Mouse (Mus musculus) heart, embryonic 14.5 days (tissue): ENCODE measurements around the gene Dbh. TPM values are rescaled to one million over a fixed set of nuclear protein-coding genes. Genes with fewer than 3 reads are reported as not detected.
A peak's percentile ranks its signal among the peaks of the same experiment; 100 is the strongest.

ENCODE experiments used
- ATAC-seq: fragments of 200-750 bp; cut with Nextera tagmentation; 2 replicates; pipeline ENCODE4 v1.8.0; 2017; ENCODE audit warnings: low read depth, moderate TSS enrichment; ENCODE audit not compliant: insufficient number of reproducible peaks, insufficient read depth, low FRiP score
- H3K27ac ChIP-seq, 2 experiments: fragments of 200-500 bp in 1 of 2; fragments of 300-500 bp in 1 of 2; sonication (generic) in 1 of 2; replicated peaks in 1 of 2; 2 replicates each; pipeline ENCODE4 v1.5.1; 2012 to 2014; ENCODE audit warnings: low read depth in 2 of 2, low read length in 2 of 2, control low read depth in 1 of 2, mild to moderate bottlenecking in 1 of 2, mixed read lengths in 1 of 2; ENCODE audit not compliant: control insufficient read depth in 1 of 2, insufficient read depth in 1 of 2
- H3K27me3 ChIP-seq: fragments of 300-500 bp; sonication (generic); 2 replicates; pipeline ENCODE4 v1.6.1; 2014; ENCODE audit warnings: mild to moderate bottlenecking, low read length, control low read depth; ENCODE audit not compliant: control insufficient read depth, insufficient read depth
- H3K36me3 ChIP-seq: fragments of 300-500 bp; sonication (generic); 2 replicates; pipeline ENCODE4 v1.6.1; 2014; ENCODE audit warnings: mild to moderate bottlenecking, control low read depth, low read length, mixed read lengths; ENCODE audit not compliant: control insufficient read depth, insufficient read depth
- H3K4me1 ChIP-seq, 2 experiments: fragments of 200-500 bp in 1 of 2; fragments of 300-500 bp in 1 of 2; sonication (generic) in 1 of 2; 2 replicates each; pipeline ENCODE4 v1.6.1; 2012 to 2014; ENCODE audit warnings: low read length in 2 of 2, control low read depth in 1 of 2, mixed read lengths in 1 of 2; ENCODE audit not compliant: control insufficient read depth in 2 of 2, insufficient read depth in 2 of 2
- H3K4me2 ChIP-seq: fragments of 300-500 bp; sonication (generic); 2 replicates; pipeline ENCODE4 v1.6.1; 2014; ENCODE audit warnings: mild to moderate bottlenecking, low read length
- H3K4me3 ChIP-seq, 2 experiments: fragments of 200-500 bp in 1 of 2; fragments of 300-500 bp in 1 of 2; sonication (generic) in 1 of 2; 2 replicates each; pipeline ENCODE4 v1.5.1; 2012 to 2014; ENCODE audit warnings: low read length in 2 of 2, mild to moderate bottlenecking in 2 of 2, control low read depth in 1 of 2, low read depth in 1 of 2, moderate library complexity in 1 of 2; ENCODE audit not compliant: control insufficient read depth in 1 of 2, insufficient read depth in 1 of 2
- H3K9ac ChIP-seq: fragments of 300-500 bp; sonication (generic); 2 replicates; pipeline ENCODE4 v1.6.1; 2014; ENCODE audit warnings: mild to moderate bottlenecking, low read length
- H3K9me3 ChIP-seq: fragments of 300-500 bp; sonication (generic); 2 replicates; pipeline ENCODE4 v1.6.1; 2016; ENCODE audit warnings: low read length, control low read depth; ENCODE audit not compliant: control insufficient read depth
- WGBS: fragments of 180-500 bp; shearing (Covaris S2); extraction: QIAGEN DNeasy Blood & Tissue Kit; methylation state at CpG from one replicate; pipeline ENCODE4 v1.1.7; 2014; 5-methylcytosine and 5-hydroxymethylcytosine counted together
- polyA plus RNA-seq: library from polyadenylated mRNA; unstranded; fragments of >200 nt; fragmentation: Nextera tagmentation; extraction: Ambion mirVana; gene quantifications from 2 replicates; pipeline ENCODE4 v1.2.1, GENCODE M21; 2014

Dbh gene
- polyA plus RNA-seq, 1 experiment from 2014 or later: 1.8 TPM

DNA sequence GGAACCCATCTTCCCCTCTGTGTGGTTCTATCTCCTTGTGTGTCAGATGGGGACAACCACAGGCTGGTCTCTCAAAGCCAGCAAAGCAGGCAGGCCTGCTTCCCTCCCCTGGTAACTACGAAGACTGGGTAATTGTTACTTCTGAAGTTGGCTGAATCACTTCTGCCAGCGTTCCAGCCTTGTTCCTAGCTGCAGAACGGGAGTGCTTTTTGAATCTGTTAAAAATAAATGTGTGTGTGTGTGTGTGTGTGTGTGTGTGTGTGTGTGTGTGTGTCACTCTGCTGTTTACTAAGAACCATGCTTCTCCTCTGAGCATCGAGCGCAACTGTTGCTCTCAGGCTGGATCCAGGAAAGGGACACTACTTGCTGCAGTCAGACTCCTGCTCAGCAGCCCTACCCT is 1.2 kb upstream of the Dbh start:
- H3K27me3 ChIP-seq: no peaks in the 10 kb centered on the region; the same call in 1 of the 2 replicates
- peaks cover 4 to 16% of the 10 kb centered on the region in 2 experiments; a peak in 3 of 4 replicates for H3K4me1 ChIP-seq
- no peak overlapping the region for H3K9ac ChIP-seq
- 58% methylated on average over 5 of the region's 5 CpGs for WGBS
- H3K27ac ChIP-seq: no peak overlapping the region
- no peak for ATAC-seq
- no peak overlapping the region for H3K4me3 ChIP-seq
- H3K9me3 ChIP-seq: no peaks in the 10 kb centered on the region
- H3K4me2 ChIP-seq: no peak overlapping the region
- no peaks in the 10 kb centered on the region for H3K36me3 ChIP-seq

DNA sequence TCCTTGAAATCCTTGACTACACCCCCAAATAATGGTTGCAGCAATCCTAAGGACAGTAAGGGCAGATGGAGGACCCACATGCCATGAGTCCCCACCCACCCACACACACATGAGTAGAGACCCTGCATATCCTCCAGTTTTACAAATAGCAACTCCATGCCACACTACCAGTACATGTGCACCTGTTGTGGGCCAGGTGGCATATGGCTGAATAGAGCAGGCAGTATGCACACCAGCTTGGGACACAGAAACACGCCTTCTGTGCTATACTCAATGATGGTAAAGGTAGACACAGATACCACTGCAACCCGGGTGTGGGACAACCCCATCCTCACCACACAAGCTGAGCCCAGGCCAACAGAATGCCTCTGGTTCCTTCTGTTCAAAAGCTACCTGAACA is 1.0 kb downstream of the Dbh start:
- Histone ChIP-seq H3K36me3 (no peaks in the 10 kb centered on the region), H3K27ac (no peak overlapping the region), H3K27me3 (no peaks in the 10 kb centered on the region; the same call in 1 of the 2 replicates), H3K9me3 (no peaks in the 10 kb centered on the region), H3K4me3 (no peak overlapping the region), H3K4me1 (peaks cover 4 to 16% of the 10 kb centered on the region in 2 experiments; a peak in 3 of 4 replicates), H3K9ac (no peak overlapping the region), H3K4me2 (no peak overlapping the region)
- no peak for ATAC-seq
- WGBS: 70% methylated on average over 2 of the region's 2 CpGs

DNA sequence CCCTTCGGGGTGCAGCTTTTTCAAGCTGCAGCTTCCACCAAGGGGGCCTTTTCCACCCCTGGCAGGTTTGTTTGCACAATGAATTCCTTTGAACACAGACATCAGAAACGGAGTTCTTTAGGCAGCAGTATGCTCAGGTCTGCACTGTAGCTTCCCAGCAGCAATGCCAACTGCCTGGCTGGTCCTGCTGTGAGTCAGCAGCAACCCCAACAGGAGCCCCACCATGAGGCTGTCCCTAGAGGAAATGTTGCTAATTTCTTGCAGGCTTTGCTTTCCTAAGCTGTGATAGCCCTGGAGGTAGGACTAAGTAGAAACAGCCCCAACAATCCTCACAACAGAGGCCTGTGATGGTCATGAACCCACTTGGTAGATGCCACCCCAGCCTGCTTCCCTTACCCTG is 2.0 kb downstream of the Dbh start:
- no peak overlapping the region for H3K4me2 ChIP-seq
- H3K36me3 ChIP-seq: no peaks in the 10 kb centered on the region
- no peaks in the 10 kb centered on the region for H3K9me3 ChIP-seq
- H3K4me3 ChIP-seq: no peak overlapping the region
- no peak overlapping the region for H3K27ac ChIP-seq
- H3K4me1 ChIP-seq: peaks cover 4 to 16% of the 10 kb centered on the region in 2 experiments; a peak in 3 of 4 replicates
- H3K9ac ChIP-seq: no peak overlapping the region
- no peak for ATAC-seq
- H3K27me3 ChIP-seq: no peaks in the 10 kb centered on the region; the same call in 1 of the 2 replicates
- 21% methylated on average over 2 of the region's 2 CpGs for WGBS

DNA sequence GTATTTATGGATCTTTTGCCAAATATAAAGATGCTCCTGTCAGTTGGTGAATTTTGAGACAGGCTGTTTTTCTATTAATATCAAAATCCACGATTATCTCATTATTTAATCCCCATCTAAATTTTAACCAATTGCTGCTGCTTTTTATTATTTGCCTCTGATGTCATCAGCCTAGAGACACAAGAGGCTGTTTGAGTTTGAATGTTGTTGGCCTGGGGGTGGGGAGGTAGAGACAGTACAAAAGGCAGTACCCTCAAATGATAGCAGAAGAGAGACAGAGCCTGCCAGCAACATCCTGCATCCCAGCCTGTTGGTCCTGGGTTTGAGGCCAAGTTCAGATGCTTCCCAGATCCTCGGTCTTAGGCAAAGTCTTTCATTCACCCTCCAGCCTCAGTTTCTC is 9.2 kb downstream of the Dbh start:
- no peak for ATAC-seq
- Histone ChIP-seq H3K4me3 (no peak overlapping the region), H3K27me3 (no peaks in the 10 kb centered on the region)

DNA sequence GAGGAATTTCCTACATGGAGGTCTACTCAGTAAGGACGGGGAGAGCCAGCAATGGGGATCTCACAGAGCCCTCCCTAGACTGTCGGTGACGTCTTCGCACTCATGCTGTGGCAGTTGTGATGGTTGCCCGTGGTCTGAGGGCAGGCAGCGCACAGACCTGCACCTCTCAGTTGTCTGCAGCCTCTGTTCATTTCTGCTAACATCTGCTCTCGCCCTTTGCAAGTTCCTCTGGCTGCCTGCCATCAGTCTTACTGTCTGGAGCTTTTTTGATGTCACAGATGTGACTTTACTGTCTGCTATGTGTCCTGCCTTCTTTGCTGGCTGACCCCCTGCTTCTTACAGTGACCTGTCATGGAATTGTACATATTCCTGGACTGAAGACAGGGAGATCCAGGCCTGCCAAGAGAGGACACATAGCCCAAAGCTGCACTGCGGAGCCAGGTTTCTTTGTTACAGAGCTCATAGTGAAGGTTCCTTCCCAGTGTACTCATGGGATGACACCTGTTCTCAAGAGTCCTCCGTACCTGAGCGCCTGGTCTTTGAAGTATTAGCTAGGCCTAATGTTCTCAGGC is 10.7 kb downstream of the Dbh start:
- Histone ChIP-seq H3K27ac (peak overlapping the region in 1 of 2 experiments; percentile 41; a peak in 1 of 4 replicates), H3K4me1 (peaks cover 35 to 51% of the 10 kb centered on the region in 2 experiments), H3K4me3 (no peak overlapping the region), H3K4me2 (no peak overlapping the region), H3K36me3 (no peaks in the 10 kb centered on the region), H3K27me3 (no peaks in the 10 kb centered on the region), H3K9ac (peak overlapping the region; percentile 34; the same call in 1 of the 2 replicates), H3K9me3 (no peaks in the 10 kb centered on the region)
- 58% methylated on average over 10 of the region's 10 CpGs for WGBS
- no peak for ATAC-seq

More for the DNA sequence above, 9.2 kb downstream of the Dbh start:
- Histone ChIP-seq H3K9me3 (no peaks in the 10 kb centered on the region), H3K27ac (no peak overlapping the region), H3K4me2 (no peak overlapping the region), H3K9ac (no peak overlapping the region), H3K36me3 (no peaks in the 10 kb centered on the region), H3K4me1 (peaks cover 23 to 37% of the 10 kb centered on the region in 2 experiments)
- WGBS: 71% methylated on average over 2 of the region's 2 CpGs

DNA sequence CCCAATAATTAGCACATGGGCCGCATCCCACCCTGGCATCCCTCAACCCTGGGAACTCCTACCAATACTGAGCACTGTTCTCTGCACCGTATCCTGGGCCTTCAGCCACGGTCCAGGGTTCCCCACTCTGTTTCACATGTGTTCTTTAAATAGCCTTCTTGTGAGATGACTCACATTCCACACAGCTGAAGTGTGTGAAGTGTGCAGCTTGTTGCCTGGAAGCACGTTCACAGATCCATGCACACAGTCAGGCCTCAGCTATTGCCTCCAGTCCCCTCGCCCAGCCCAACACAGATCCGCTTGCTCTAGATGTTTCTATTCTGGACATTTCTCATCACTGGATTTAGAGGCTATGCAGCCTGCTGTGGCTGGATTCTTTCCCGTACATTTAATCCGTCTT is 14.1 kb downstream of the Dbh start:
- peak; percentile 39 for ATAC-seq
- H3K9me3 ChIP-seq: no peaks in the 10 kb centered on the region
- 27% methylated on average over 8 of the region's 8 CpGs for WGBS
- H3K27ac ChIP-seq: peak overlapping the region; percentile 56 to 82
- no peaks in the 10 kb centered on the region for H3K36me3 ChIP-seq
- no peak overlapping the region for H3K4me2 ChIP-seq
- peak overlapping the region; percentile 28; the same call in 1 of the 2 replicates for H3K9ac ChIP-seq
- no peaks in the 10 kb centered on the region for H3K27me3 ChIP-seq
- H3K4me1 ChIP-seq: peaks cover 67 to 81% of the 10 kb centered on the region in 2 experiments
- no peak overlapping the region for H3K4me3 ChIP-seq

DNA sequence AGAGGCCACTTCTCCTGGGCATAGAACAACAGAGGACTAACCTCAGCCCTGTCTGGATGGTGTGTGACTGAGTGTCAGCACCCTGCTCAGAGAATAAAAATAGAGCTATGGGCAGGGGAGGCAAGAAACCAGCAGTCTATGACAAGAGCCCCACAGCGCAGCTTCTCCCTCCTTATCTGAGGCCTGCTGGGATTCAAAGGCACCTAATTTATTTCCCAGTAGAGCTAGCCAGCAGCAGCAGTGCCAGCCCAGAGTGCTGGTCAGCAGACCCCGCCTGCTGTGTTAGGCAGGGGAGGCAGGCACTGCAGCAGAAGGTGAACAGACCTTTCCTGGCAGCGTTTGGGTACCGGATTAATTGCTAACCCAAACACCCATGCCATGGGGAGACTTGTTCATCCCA is 16.9 kb downstream of the Dbh start:
- H3K27ac ChIP-seq: peak overlapping the region; percentile 83 to 90
- no peaks in the 10 kb centered on the region for H3K36me3 ChIP-seq
- no peak overlapping the region for H3K4me3 ChIP-seq
- peak overlapping the region; percentile 42 for H3K4me2 ChIP-seq
- peak; percentile 64 for ATAC-seq
- no peaks in the 10 kb centered on the region for H3K27me3 ChIP-seq
- WGBS: 18% methylated on average over 4 of the region's 4 CpGs
- no peaks in the 10 kb centered on the region for H3K9me3 ChIP-seq
- peaks cover 63 to 68% of the 10 kb centered on the region in 2 experiments for H3K4me1 ChIP-seq
- peak overlapping the region; percentile 52 for H3K9ac ChIP-seq

DNA sequence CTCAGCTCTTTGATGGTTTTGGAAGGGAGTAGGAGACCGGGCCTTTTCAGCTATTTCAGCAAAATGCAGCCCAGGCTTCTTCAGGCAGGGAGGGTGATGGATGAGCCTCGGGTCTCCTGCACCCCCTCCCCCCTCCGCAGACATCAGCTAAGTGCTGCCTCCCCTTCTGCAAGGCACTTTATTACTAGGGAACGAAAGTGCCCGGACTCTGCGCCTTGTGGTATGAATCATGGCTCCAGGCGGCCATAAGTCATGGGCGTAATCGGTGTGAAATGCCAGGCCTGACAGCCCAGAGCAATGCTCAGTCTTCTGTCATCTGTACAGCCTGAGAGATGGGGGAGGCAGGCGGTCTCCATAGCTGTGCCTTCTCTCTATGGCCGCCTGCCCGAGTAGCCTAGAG is 18.7 kb downstream of the Dbh start:
- H3K4me1 ChIP-seq: peaks cover 62 to 66% of the 10 kb centered on the region in 2 experiments
- no peak for ATAC-seq
- 0 out of 2 replicates have a peak overlapping the region, but pooled peaks have one; percentile 38 for H3K9ac ChIP-seq

More for the DNA sequence above, 18.7 kb downstream of the Dbh start:
- no peaks in the 10 kb centered on the region for H3K9me3 ChIP-seq
- no peak overlapping the region for H3K4me2 ChIP-seq
- WGBS: 57% methylated on average over 12 of the region's 12 CpGs
- no peak overlapping the region for H3K4me3 ChIP-seq
- H3K27me3 ChIP-seq: no peaks in the 10 kb centered on the region
- peak overlapping the region in 1 of 2 experiments; percentile 90; a peak in 2 of 4 replicates for H3K27ac ChIP-seq
- no peaks in the 10 kb centered on the region for H3K36me3 ChIP-seq
